Mouse (Mus musculus) heart, postnatal 0 days (tissue): ENCODE results near the gene Nradd. TPM values are rescaled to one million over a fixed set of nuclear protein-coding genes. Genes with fewer than 3 reads are reported as not detected.
A peak's percentile ranks its signal among the peaks of the same experiment; 100 is the strongest.

ENCODE experiments used
- ATAC-seq: fragments of 200-750 bp; cut with Nextera tagmentation; 2 replicates; pipeline ENCODE4 v1.8.0; 2017; ENCODE audit warnings: low read depth, moderate number of reproducible peaks, moderate library complexity; ENCODE audit not compliant: insufficient read depth
- DNase-seq: peaks from one replicate; pipeline ENCODE4 v3.0.0-alpha.2; 2016; ENCODE audit warnings: low spot score
- H3K27ac ChIP-seq: fragments of 300-500 bp; sonication (generic); 2 replicates; pipeline ENCODE4 v1.5.1; 2014; ENCODE audit warnings: low read depth, mild to moderate bottlenecking
- H3K27me3 ChIP-seq: fragments of 300-500 bp; sonication (generic); 2 replicates; pipeline ENCODE4 v1.6.1; 2014; ENCODE audit warnings: low read length, mixed read lengths; ENCODE audit not compliant: control insufficient read depth, insufficient read depth
- H3K36me3 ChIP-seq: fragments of 300-500 bp; sonication (generic); replicated peaks from 2 replicates; pipeline ENCODE4 v1.6.1; 2014; ENCODE audit warnings: low read length, mixed read lengths; ENCODE audit not compliant: control insufficient read depth, insufficient read depth
- H3K4me1 ChIP-seq: fragments of 300-500 bp; sonication (generic); 2 replicates; pipeline ENCODE4 v1.6.1; 2014; ENCODE audit warnings: antibody characterized with exemption; ENCODE audit not compliant: control insufficient read depth, insufficient read depth
- H3K4me2 ChIP-seq: fragments of 300-500 bp; sonication (generic); 2 replicates; pipeline ENCODE4 v1.6.1; 2014; ENCODE audit warnings: low read depth, mild to moderate bottlenecking, low read length, moderate library complexity
- H3K4me3 ChIP-seq: fragments of 300-500 bp; sonication (generic); 2 replicates; pipeline ENCODE4 v1.5.1; 2014; ENCODE audit warnings: low read depth, low read length
- H3K9ac ChIP-seq: fragments of 300-500 bp; sonication (generic); replicated peaks from 2 replicates; pipeline ENCODE4 v1.6.1; 2014; ENCODE audit warnings: low read depth, low read length, mixed read lengths
- H3K9me3 ChIP-seq: fragments of 300-500 bp; sonication (generic); replicated peaks from 2 replicates; pipeline ENCODE4 v1.6.1; 2016; ENCODE audit warnings: low read length; ENCODE audit not compliant: control insufficient read depth
- CTCF ChIP-seq: IDR thresholded peaks from 2 replicates; pipeline ENCODE4 v1.5.1; 2016; ENCODE audit warnings: antibody characterized with exemption, control low read depth, low read depth
- EP300 ChIP-seq: IDR thresholded peaks from 2 replicates; pipeline ENCODE4 v1.6.1; 2016; ENCODE audit warnings: antibody characterized with exemption, low read depth
- WGBS: fragments of 180-500 bp; shearing (Covaris S2); extraction: QIAGEN DNeasy Blood & Tissue Kit; methylation state at CpG from one replicate; pipeline ENCODE4 v1.1.7; 2014; 5-methylcytosine and 5-hydroxymethylcytosine counted together
- polyA plus RNA-seq: library from polyadenylated mRNA; unstranded; fragments of >200 nt; fragmentation: Nextera tagmentation; extraction: Ambion mirVana; gene quantifications from 2 replicates; pipeline ENCODE4 v1.2.1, GENCODE M21; 2015
- total RNA-seq: library from RNA; depleted of rRNA; stranded (reverse); fragments of >200 nt; gene quantifications from 2 replicates; pipeline ENCODE4 v1.2.3, GENCODE M21; 2014; ENCODE audit warnings: low replicate concordance

The Nradd gene
- total and polyA plus RNA-seq, 2 experiments from 2014 or later: 7.9 to 10.4 TPM

GRCm38 (mm10) chr9:110649775-110650174, 25.5 kb upstream of the Nradd start:
- peaks cover 13% of the 10 kb centered on the region for H3K4me1 ChIP-seq
- no peak overlapping the region for H3K4me3 ChIP-seq
- ATAC-seq: no peak
- H3K36me3 ChIP-seq: no peaks in the 10 kb centered on the region
- TF ChIP-seq EP300 (no peak), CTCF (no peak)
- no peak overlapping the region for H3K4me2 ChIP-seq
- no peak overlapping the region for H3K9ac ChIP-seq
- H3K9me3 ChIP-seq: no peaks in the 10 kb centered on the region
- no peak overlapping the region for H3K27ac ChIP-seq
- H3K27me3 ChIP-seq: no peaks in the 10 kb centered on the region
- DNase-seq: no peak

GRCm38 (mm10) chr9:110645219-110645618, 21.0 kb upstream of the Nradd start:
- H3K27me3 ChIP-seq: no peaks in the 10 kb centered on the region
- H3K36me3 ChIP-seq: peaks cover 6% of the 10 kb centered on the region; the same call in 1 of the 2 replicates
- no peak overlapping the region for H3K9ac ChIP-seq
- WGBS: 72% methylated on average over 9 of the region's 9 CpGs
- H3K9me3 ChIP-seq: no peaks in the 10 kb centered on the region
- DNase-seq (no peak), ATAC-seq (no peak)
- no peak overlapping the region for H3K27ac ChIP-seq
- no peaks in the 10 kb centered on the region for H3K4me1 ChIP-seq
- TF ChIP-seq EP300: no peak
- no peak for TF ChIP-seq CTCF
- H3K4me2 ChIP-seq: peak overlapping the region; percentile 32; the same call in 1 of the 2 replicates
- no peak overlapping the region for H3K4me3 ChIP-seq

GRCm38 (mm10) chr9:110644295-110644694, 20.0 kb upstream of the Nradd start:
- Histone ChIP-seq H3K36me3 (peaks cover 6% of the 10 kb centered on the region; the same call in 1 of the 2 replicates), H3K4me1 (no peaks in the 10 kb centered on the region), H3K27me3 (no peaks in the 10 kb centered on the region), H3K4me2 (no peak overlapping the region), H3K9me3 (no peaks in the 10 kb centered on the region), H3K4me3 (no peak overlapping the region), H3K27ac (no peak overlapping the region), H3K9ac (no peak overlapping the region)
- DNase-seq (no peak), ATAC-seq (no peak)
- WGBS: 85% methylated on average over 10 of the region's 10 CpGs
- TF ChIP-seq CTCF (no peak), EP300 (no peak)

- no peaks in the 10 kb centered on the region for H3K9me3 ChIP-seq
- H3K4me3 ChIP-seq: no peak overlapping the region
- H3K27me3 ChIP-seq: no peaks in the 10 kb centered on the region
- 61% methylated on average over 9 of the region's 9 CpGs for WGBS
- H3K27ac ChIP-seq: no peak overlapping the region
- H3K4me2 ChIP-seq: no peak overlapping the region
- TF ChIP-seq EP300 (no peak), CTCF (no peak)
- no peak for ATAC-seq
- no peak overlapping the region for H3K9ac ChIP-seq
- H3K36me3 ChIP-seq: peaks cover 11% of the 10 kb centered on the region; the same call in 1 of the 2 replicates
- H3K4me1 ChIP-seq: no peaks in the 10 kb centered on the region
- no peak for DNase-seq
These were observed 19.5 kb upstream of the Nradd start for GRCm38 (mm10) chr9:110643787-110644186.

GRCm38 (mm10) chr9:110642812-110643524, 18.7 kb upstream of the Nradd start:
- H3K27ac ChIP-seq: no peak overlapping the region
- TF ChIP-seq CTCF (no peak), EP300 (no peak)
- DNase-seq (no peak), ATAC-seq (no peak)
- H3K9ac ChIP-seq: no peak overlapping the region
- H3K9me3 ChIP-seq: no peaks in the 10 kb centered on the region
- 62% methylated on average over 5 of the region's 5 CpGs for WGBS
- peaks cover 19% of the 10 kb centered on the region; the same call in 1 of the 2 replicates for H3K36me3 ChIP-seq
- H3K4me2 ChIP-seq: no peak overlapping the region
- no peak overlapping the region for H3K4me3 ChIP-seq
- no peaks in the 10 kb centered on the region for H3K27me3 ChIP-seq
- H3K4me1 ChIP-seq: no peaks in the 10 kb centered on the region

GRCm38 (mm10) chr9:110641006-110641405, 16.8 kb upstream of the Nradd start:
- ATAC-seq: no peak
- no peak overlapping the region for H3K4me3 ChIP-seq
- no peaks in the 10 kb centered on the region for H3K4me1 ChIP-seq
- H3K27ac ChIP-seq: no peak overlapping the region
- H3K36me3 ChIP-seq: peaks cover 35% of the 10 kb centered on the region
- DNase-seq: no peak
- no peak overlapping the region for H3K4me2 ChIP-seq
- WGBS: 82% methylated on average over 5 of the region's 5 CpGs
- no peaks in the 10 kb centered on the region for H3K9me3 ChIP-seq
- TF ChIP-seq CTCF (no peak), EP300 (no peak)
- H3K27me3 ChIP-seq: no peaks in the 10 kb centered on the region
- H3K9ac ChIP-seq: no peak overlapping the region
